Mouse (Mus musculus): ENCODE measurements around the gene Ptf1a. TPM values are rescaled to one million over a fixed set of nuclear protein-coding genes. Genes with fewer than 3 reads are reported as not detected.

Ptf1a gene
- total RNA-seq (2023): not detected

GRCm38 (mm10) chr2:19444931-19445831 lies at the start of gene Ptf1a:
Ptf1a (plus strand) TSS chr2:19445663.

Other genes starting within 250 kb of the Ptf1a start
- gene Armc3, start 246.4 kb upstream of the Ptf1a start, total RNA-seq (2023): 1 to 10 TPM; 2.6 to 3.0 TPM
- gene Msrb2, start 74.2 kb upstream of the Ptf1a start, total RNA-seq (2023): 10 to 100 TPM; 12.0 to 16.5 TPM
- not detected for gene 4921504E06Rik, start 108.3 kb downstream of the Ptf1a start, total RNA-seq (2023)
- 1 to 10 TPM; 5.4 to 6.2 TPM for gene Otud1, start 212.1 kb downstream of the Ptf1a start, total RNA-seq (2023)